Mouse (Mus musculus) hematopoietic stem cell, adult 5-6 weeks (primary cell): ENCODE data around the gene Fcna. TPM values are rescaled to one million over a fixed set of nuclear protein-coding genes. Genes with fewer than 3 reads are reported as not detected.

Experiments used
- ATAC-seq, 2 experiments: fragments of 125-278 bp in 1 of 2; replicated peaks in 1 of 2; 2 replicates each; pipeline ENCODE4 v1.8.0; 2016 to 2017; ENCODE audit warnings: inconsistent platforms in 2 of 2, mild to moderate bottlenecking in 2 of 2, moderate number of reproducible peaks in 2 of 2, low read depth in 1 of 2, moderate TSS enrichment in 1 of 2; ENCODE audit not compliant: low FRiP score in 2 of 2, poor library complexity in 2 of 2, severe bottlenecking in 2 of 2, insufficient read depth in 1 of 2, low TSS enrichment in 1 of 2
- total RNA-seq: library from RNA; stranded (forward); fragments of 172-1452, 232-1000 nt; gene quantifications from 2 replicates; pipeline ENCODE4 v1.2.3, GENCODE M21; 2017

The Fcna gene
- 0.94 TPM in 1 of 2 replicates, not detected in the other for total RNA-seq

DNA sequence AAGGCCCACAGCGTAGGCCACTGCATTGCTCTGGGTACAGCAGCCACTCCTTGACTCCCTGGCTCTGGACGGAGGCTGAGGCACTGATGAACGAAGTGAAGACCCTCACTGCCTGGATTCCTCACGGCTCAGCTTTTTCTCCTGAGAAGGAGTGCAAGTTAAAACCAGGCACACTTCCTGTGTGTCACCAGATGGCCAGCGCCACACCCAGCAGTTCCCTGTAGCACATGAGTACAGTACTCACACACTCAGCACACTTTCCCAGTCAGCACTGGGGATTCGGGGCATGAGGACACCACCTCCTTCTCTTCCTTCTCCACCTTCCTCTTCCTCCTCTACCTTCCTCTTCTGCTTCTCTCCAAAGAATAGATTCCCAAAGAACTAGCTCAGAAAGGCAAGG is at the start of gene Fcna:
Gene Fcna, minus strand, starts transcription at position 220 of the 400 bp plus-strand sequence.
- no peak for ATAC-seq

DNA sequence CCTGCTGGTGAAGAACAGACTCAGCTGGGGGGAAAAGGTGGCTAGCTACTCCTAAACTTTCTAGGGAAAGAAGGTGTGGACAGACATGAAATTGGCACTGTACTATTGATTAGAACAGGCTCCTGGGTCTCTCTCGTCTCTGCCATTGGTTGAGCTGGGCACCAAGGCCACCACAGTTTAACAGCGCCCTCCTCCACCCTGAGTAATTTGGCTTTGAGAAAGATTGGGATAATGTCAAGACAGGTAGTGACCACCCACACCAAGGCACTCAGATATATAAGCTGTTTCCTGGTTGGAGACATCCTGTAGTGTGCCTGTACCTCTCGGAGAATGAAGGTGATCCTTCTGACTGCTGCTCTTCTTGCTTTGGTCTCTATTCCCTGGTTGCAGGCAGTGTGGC is 48.7 kb upstream of the Fcna start, which contains the start of gene Lcn6:
Gene Lcn6, plus strand, starts transcription at position 301 of the 400 bp plus-strand sequence.
- no peak for ATAC-seq

- ATAC-seq: no peak
These were observed 38.7 kb upstream of the Fcna start for GRCm38 (mm10) chr2:25666516-25666915.

DNA sequence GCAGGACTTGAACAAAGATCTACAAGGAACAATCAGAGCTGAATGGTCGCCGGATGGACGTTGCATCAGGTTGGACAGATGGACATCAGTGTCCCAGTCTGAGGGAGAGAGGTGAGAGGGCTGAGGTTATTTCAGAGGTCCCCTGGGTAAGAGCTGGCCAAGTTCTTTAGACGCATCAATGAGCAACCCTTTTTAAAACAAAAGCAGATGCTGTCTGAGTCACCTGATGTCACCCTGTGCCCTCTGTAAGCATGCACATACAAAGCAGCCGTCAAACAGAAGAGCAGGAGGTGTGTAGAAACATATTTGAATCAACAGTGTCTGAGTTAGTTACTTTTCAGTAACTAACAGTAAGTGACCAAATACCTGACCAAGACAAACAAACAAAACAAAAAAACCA is 36.3 kb upstream of the Fcna start:
- ATAC-seq: no peak

GRCm38 (mm10) chr2:25663511-25663910 is 35.7 kb upstream of the Fcna start:
- ATAC-seq: 0 out of 4 replicates have a peak, but pooled peaks of 1 of the 2 experiments have one; percentile 59

GRCm38 (mm10) chr2:25661245-25661970 is 33.6 kb upstream of the Fcna start:
- ATAC-seq: no peak

GRCm38 (mm10) chr2:25660279-25660678 is 32.4 kb upstream of the Fcna start:
- no peak for ATAC-seq

- no peak for ATAC-seq
These were observed 29.8 kb upstream of the Fcna start, which contains the start of gene Lcn5 for GRCm38 (mm10) chr2:25657652-25658051. TSS of gene Lcn5 (plus strand) at chr2:25657952.

GRCm38 (mm10) chr2:25657246-25657645 is 29.4 kb upstream of the Fcna start:
- ATAC-seq: no peak

- ATAC-seq: no peak
These were observed 28.9 kb upstream of the Fcna start for GRCm38 (mm10) chr2:25656691-25657090.

DNA sequence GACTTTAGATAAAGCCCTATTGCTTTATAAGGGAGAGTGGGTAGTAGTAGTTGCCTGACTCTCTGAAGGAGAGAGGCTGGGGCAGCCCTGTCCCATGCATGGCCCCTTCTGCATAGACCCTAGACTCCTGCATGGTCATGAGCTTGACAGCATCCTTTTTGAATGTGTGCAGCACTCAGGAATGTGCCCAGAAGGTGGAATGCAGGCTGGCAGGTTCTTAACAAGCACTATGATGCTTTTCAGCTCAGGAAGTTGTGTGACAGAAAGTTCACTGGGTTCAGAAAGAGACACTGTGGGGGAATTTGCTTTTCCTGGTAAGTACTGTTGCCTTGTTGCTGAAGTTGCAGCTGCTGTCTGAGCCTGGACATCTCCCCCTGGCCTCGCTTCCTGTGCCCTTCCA is 26.7 kb upstream of the Fcna start:
- no peak for ATAC-seq

GRCm38 (mm10) chr2:25652902-25653301 is 25.1 kb upstream of the Fcna start, which contains the start of gene Lcn8:
TSS of gene Lcn8 (plus strand) at chr2:25653120.
- no peak for ATAC-seq

DNA sequence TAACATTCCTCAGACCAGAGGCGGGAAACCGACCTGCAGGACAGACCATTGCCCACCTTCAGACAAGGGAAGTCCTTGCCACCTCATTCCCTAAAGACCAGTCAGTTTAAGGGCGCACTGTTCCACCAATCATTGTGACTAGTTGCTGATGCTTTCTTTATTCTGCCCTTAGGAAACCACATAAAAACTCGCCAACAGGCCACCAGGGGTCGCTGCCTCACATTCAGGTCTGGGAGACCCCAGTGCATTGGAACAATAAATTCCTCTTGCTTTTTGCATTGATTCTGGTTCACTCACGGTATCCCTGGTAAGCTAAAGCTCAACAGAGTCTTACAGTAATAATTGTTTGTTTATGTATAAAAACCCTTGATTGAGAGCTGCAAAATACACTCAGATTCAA is 12.1 kb upstream of the Fcna start:
- ATAC-seq: 0 out of 4 replicates have a peak, but pooled peaks of 1 of the 2 experiments have one; percentile 32

GRCm38 (mm10) chr2:25634046-25634445 is 6.2 kb upstream of the Fcna start:
- no peak for ATAC-seq

DNA sequence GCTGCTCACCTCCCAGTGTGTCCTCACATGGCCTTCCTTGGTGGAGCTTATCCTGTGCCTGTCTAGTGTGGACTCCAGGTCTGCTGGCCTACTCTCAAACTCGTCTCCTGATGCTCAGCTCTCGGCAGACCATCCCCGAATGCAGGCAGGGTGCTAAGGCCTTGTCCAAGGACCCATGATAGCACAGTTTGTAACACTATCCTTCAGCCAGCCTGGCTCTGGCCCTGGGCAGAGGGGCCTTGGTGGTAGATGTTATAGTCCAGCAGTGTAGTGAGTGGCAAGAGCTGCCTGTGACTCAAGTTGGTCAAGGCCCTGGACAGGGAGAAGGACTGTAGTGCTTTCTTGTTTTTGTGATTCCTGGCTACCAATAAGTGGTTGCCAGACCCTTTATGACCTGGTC is 5.8 kb upstream of the Fcna start:
- ATAC-seq: no peak

GRCm38 (mm10) chr2:25628738-25629137 is 908 bp upstream of the Fcna start:
- no peak for ATAC-seq

DNA sequence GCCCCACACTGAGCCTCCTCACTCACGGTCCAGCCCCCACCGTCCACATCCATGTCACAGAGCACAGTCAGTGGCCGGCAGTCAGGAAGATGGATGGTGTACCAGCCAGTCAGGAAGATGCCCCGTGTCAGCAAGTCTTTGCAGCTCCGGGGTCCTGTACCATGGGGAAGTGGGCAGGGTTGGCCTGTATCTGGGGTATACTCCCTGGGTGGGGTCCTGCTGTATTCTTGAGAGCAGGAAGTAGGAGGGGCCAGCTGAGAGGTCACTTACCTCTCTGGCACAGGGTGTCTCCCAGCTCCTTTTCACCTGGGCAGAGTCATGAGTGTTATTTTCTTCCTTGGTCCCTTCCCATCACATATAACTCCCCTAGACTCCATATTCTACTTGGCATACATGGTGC is 1.8 kb downstream of the Fcna start:
- ATAC-seq: no peak

GRCm38 (mm10) chr2:25621229-25622200 is 6.3 kb downstream of the Fcna start, which contains the start of gene Tmem141:
TSS of gene Tmem141 (minus strand) at chr2:25622005.
- peak; percentile 57 to 77 for ATAC-seq
